Mouse (Mus musculus) hematopoietic stem cell, adult 5-6 weeks (primary cell): ENCODE measurements around the gene Ptgs1. TPM values are rescaled to one million over a fixed set of nuclear protein-coding genes. Genes with fewer than 3 reads are reported as not detected.

ENCODE experiments used
- ATAC-seq, 2 experiments: fragments of 125-278 bp in 1 of 2; replicated peaks in 1 of 2; 2 replicates each; pipeline ENCODE4 v1.8.0; 2016 to 2017; ENCODE audit warnings: inconsistent platforms in 2 of 2, mild to moderate bottlenecking in 2 of 2, moderate number of reproducible peaks in 2 of 2, low read depth in 1 of 2, moderate TSS enrichment in 1 of 2; ENCODE audit not compliant: low FRiP score in 2 of 2, poor library complexity in 2 of 2, severe bottlenecking in 2 of 2, insufficient read depth in 1 of 2, low TSS enrichment in 1 of 2
- total RNA-seq: library from RNA; stranded (forward); fragments of 172-1452, 232-1000 nt; gene quantifications from 2 replicates; pipeline ENCODE4 v1.2.3, GENCODE M21; 2017

Gene Ptgs1
- total RNA-seq, 1 experiment from 2014 or later: 28.5 TPM

DNA sequence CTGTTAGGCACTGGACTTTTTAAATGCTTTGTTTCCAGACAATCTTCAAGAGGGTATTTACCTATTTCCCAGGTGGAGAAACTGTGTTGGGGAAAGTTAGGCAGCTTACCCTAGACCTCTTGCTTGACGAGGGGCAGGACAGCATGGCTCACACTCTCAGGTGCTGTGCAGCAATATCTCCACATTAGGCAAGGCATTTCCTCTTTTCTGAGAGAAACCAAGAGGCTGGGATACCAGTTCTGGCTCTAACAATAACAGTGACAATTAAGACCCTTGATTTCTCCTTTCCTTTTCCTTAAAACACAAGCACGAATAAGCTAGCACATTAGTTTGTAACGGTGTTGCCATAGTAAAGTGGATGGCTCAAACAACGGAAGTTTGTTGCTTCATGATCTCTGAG, 40.9 kb downstream of the Ptgs1 start:
- ATAC-seq: peak in 1 of 2 experiments; percentile 36; a peak in 1 of 4 replicates

DNA sequence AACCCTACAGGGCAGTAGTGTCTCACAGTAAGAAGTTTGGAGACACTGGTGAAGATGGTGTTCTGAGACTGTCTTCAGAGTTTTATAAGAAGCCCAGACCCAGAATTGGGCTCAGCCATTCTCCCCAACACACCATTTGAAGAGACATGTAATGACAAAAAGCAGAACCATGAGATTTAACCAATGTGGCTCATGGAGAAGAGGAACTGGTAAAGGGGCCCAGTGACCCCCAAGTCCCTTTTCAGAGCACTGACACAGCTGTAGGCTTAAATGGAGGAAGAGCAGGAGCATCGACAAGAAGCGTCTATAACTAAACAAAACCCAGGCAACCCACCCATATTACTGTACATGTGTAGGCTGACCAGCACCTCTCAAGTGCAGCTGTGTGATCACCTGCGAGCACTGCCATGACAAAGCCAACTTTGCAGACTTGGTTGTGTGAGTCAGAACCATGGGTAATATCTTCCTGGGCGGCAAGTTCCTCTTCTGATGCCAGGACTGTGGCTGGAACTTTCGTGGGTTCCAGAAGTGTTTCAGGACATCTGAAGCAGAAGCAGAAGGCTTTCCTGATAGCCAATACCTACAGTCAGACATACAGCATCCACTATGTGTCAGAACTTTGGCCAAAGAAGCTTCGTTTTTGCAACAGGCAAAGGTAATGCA, 42.2 kb downstream of the Ptgs1 start:
- peak; percentile 73 to 85 for ATAC-seq

DNA sequence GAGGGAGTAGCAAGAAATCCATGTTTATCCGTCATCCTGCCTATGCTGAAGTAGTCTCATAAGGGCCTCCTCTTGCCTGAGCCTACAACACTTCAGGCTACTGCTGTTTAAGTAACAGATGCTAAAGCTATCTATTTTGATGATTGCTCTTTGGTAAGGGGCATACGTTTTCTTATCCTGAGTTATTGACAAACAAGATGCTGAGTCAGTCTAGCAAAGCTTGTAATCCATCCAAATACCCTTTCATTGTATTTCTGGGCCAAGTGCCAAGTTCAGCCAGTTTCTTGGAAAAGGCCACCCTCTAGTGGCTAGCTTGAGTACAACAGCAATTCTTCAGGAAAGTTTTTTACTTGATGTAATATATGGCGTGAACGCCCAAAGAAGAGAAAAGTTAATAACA, 46.2 kb downstream of the Ptgs1 start:
- ATAC-seq: peak; percentile 8 to 38; a peak in 2 of 4 replicates

DNA sequence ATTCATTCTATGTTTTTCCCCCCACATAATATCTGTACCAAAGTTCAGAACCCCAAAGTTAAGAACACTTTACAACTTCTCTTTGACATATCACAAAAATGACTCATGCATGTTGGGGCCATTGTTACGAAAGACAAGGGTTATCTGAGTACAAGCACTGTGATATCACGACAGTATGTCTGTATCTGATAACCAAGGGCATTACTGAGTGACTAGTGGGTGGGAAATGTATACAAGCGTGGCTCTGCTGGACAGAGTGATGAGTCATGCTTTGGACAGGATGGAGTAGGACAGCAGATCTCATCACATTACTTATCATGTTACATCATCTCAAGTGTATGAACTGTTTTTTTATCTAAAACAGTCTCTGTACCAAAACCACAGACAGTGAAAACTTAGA, 48.5 kb downstream of the Ptgs1 start:
- no peak for ATAC-seq

DNA sequence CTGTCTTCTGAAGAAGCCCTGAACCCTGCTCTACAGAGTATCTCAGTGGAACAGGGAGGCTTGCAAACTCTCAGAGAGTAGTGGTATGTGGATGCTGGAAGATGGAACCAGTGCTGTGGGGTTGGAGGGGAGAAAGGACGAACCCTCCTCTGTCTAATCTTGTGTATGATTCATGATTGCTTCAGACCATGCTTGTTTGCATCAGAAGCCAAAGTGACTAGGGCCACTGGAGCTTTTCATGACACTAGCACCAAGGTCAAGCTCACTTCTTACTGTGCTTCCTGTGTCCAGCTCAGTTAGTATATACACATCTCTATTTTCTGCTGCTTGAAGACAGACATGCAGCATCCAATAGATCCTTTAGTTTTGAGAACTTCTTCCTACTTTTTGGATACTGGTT, 50.9 kb downstream of the Ptgs1 start:
- ATAC-seq: no peak

DNA sequence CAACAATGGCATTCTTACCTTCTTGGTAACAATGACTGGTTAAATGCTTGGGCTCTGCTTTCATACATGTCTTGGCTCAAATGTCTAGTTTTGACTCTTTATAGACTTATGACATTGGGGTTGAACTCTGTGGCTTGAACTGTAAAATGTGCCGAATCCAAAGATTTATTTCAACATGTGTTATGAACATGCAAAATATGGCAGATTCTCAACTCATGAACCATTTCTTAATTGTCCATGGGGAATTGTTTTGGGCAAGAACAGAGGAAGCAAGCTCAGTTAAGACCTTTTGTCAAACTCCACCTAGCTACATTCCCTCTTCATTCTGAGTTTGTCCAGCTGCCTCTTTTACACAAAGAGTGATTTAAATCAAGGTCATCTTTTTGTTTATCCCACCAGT, 52.1 kb downstream of the Ptgs1 start:
- no peak for ATAC-seq

Other genes starting within 250 kb of the Ptgs1 start
- gene Ndufa8, start 181.0 kb upstream of the Ptgs1 start, total RNA-seq: 43.2 and 54.3 TPM in 2 replicates
- gene Morn5, start 181.0 kb upstream of the Ptgs1 start, total RNA-seq: not detected in 2 replicates
- gene Lhx6, start 125.0 kb upstream of the Ptgs1 start, total RNA-seq: not detected in 2 replicates
- 31.3 and 52.2 TPM in 2 replicates for gene Mrrf, start 94.0 kb upstream of the Ptgs1 start, total RNA-seq
- 34.5 and 38.0 TPM in 2 replicates for gene Rbm18, start 93.7 kb upstream of the Ptgs1 start, total RNA-seq
- not detected in 2 replicates for gene Olfr338, start 143.1 kb downstream of the Ptgs1 start, total RNA-seq
- gene Olfr339, start 188.5 kb downstream of the Ptgs1 start, total RNA-seq: not detected in 2 replicates
- gene Olfr340, start 222.2 kb downstream of the Ptgs1 start, total RNA-seq: 0.79 TPM in 1 of 2 replicates, not detected in the other